Mouse (Mus musculus) hematopoietic multipotent progenitor cell, adult 10-12 weeks (in vitro differentiated cells): ENCODE results near the gene Adss. TPM values are rescaled to one million over a fixed set of nuclear protein-coding genes. Genes with fewer than 3 reads are reported as not detected.

ENCODE experiments used
- polyA plus RNA-seq: library from polyadenylated mRNA; stranded (reverse); fragments of >175 nt; gene quantifications from 2 replicates; pipeline ENCODE4 v1.2.3, GENCODE M21; 2012; ENCODE audit warnings: low replicate concordance

The Adss gene
- polyA plus RNA-seq = 20.6 and 30.5 TPM in 2 replicates

GRCm38 (mm10) chr1:177796193-177796939 lies at the start of gene Adss:
Adss (minus strand) TSS chr1:177796511.

GRCm38 (mm10) chr1:177729043-177730024 lies 67.0 kb downstream of the Adss start, which contains the start of gene 1700016C15Rik:
1700016C15Rik (plus strand) TSS chr1:177729814.

Other genes starting within 250 kb of the Adss start
- not detected in 2 replicates for gene 1700016C15Rik, start 66.7 kb downstream of the Adss start, polyA plus RNA-seq
- 0.36 and 0.81 TPM in 2 replicates for gene Catspere2, start 186.9 kb upstream of the Adss start, polyA plus RNA-seq